Mouse (Mus musculus) MEL (cell line): ENCODE results near the gene Ppp2r2c. TPM values are rescaled to one million over a fixed set of nuclear protein-coding genes. Genes with fewer than 3 reads are reported as not detected.

Experiments
- DNase-seq: peaks from one replicate; pipeline ENCODE4 v3.0.0; 2011; ENCODE audit warnings: low read depth, low spot score
- H3K27ac ChIP-seq: 2 replicates; pipeline ENCODE4 v1.5.1; 2012; ENCODE audit warnings: low read depth, mild to moderate bottlenecking, control low read depth, low read length, moderate library complexity; ENCODE audit not compliant: control insufficient read depth
- H3K27me3 ChIP-seq, 2 experiments: fragments of 150-350 bp in 1 of 2; sonication (generic) in 1 of 2; 2 replicates each; pipeline ENCODE4 v1.6.1; 2012; ENCODE audit warnings: low read length in 2 of 2, mild to moderate bottlenecking in 2 of 2, improper control_type of control experiment in 1 of 2, moderate library complexity in 1 of 2; ENCODE audit not compliant: insufficient read depth in 2 of 2, control insufficient read depth in 1 of 2
- H3K36me3 ChIP-seq, 2 experiments: 2 replicates each; pipeline ENCODE4 v1.6.1; 2012 to 2014; ENCODE audit warnings: low read length in 2 of 2, improper control_type of control experiment in 1 of 2, inconsistent platforms in 1 of 2, mild to moderate bottlenecking in 1 of 2; ENCODE audit not compliant: insufficient read depth in 2 of 2, control insufficient read depth in 1 of 2
- H3K4me1 ChIP-seq, 2 experiments: fragments of 150-350 bp in 1 of 2; sonication (generic) in 1 of 2; 2 replicates each; pipeline ENCODE4 v1.6.1; 2012; ENCODE audit warnings: low read length in 2 of 2, improper control_type of control experiment in 1 of 2, mild to moderate bottlenecking in 1 of 2; ENCODE audit not compliant: insufficient read depth in 2 of 2, control insufficient read depth in 1 of 2
- H3K4me3 ChIP-seq, 2 experiments: fragments of 150-350 bp in 1 of 2; sonication (generic) in 1 of 2; 2 replicates each; pipeline ENCODE4 v1.5.1; 2012; ENCODE audit warnings: low read depth in 2 of 2, low read length in 2 of 2, mild to moderate bottlenecking in 2 of 2, moderate library complexity in 2 of 2, control low read depth in 1 of 2, improper control_type of control experiment in 1 of 2; ENCODE audit not compliant: control insufficient read depth in 1 of 2, insufficient read depth in 1 of 2
- H3K79me2 ChIP-seq: 2 replicates; pipeline ENCODE4 v1.6.1; 2012; ENCODE audit warnings: mild to moderate bottlenecking, low read length, moderate library complexity; ENCODE audit not compliant: control insufficient read depth, poor library complexity, insufficient read depth
- H3K9ac ChIP-seq: 2 replicates; pipeline ENCODE4 v1.6.1; 2012; ENCODE audit warnings: low read depth, mild to moderate bottlenecking, control low read depth, low read length, moderate library complexity; ENCODE audit not compliant: control insufficient read depth, poor library complexity, severe bottlenecking
- H3K9me3 ChIP-seq: fragments of 150-350 bp; sonication (generic); replicated peaks from 2 replicates; pipeline ENCODE4 v1.6.1; 2012; ENCODE audit warnings: mild to moderate bottlenecking, low read length, improper control_type of control experiment, moderate library complexity; ENCODE audit not compliant: insufficient read depth
- BHLHE40 ChIP-seq: IDR thresholded peaks from 2 replicates; pipeline ENCODE4 v1.6.1; 2012; ENCODE audit warnings: low read depth, mild to moderate bottlenecking, inconsistent platforms, low read length, improper control_type of control experiment, borderline replicate concordance
- CTCF ChIP-seq, 3 experiments: IDR thresholded peaks in 2 of 3; conservative IDR thresholded peaks in 1 of 3; 2 replicates each; pipeline ENCODE4 v1.5.1; 2011 to 2012; ENCODE audit warnings: low read length in 3 of 3, low read depth in 2 of 3, mild to moderate bottlenecking in 2 of 3, improper control_type of control experiment in 1 of 3, inconsistent platforms in 1 of 3, mixed read lengths in 1 of 3, moderate library complexity in 1 of 3; ENCODE audit not compliant: control insufficient read depth in 1 of 3, insufficient read depth in 1 of 3, poor library complexity in 1 of 3, severe bottlenecking in 1 of 3
- ELF1 ChIP-seq: IDR thresholded peaks from 2 replicates; pipeline ENCODE4 v1.6.1; 2014; ENCODE audit warnings: low read depth, mild to moderate bottlenecking, inconsistent platforms, low read length, improper control_type of control experiment, moderate library complexity
- ETS1 ChIP-seq: IDR thresholded peaks from 2 replicates; pipeline ENCODE4 v1.6.1; 2012; ENCODE audit warnings: low read depth, mild to moderate bottlenecking, inconsistent platforms, low read length, improper control_type of control experiment, moderate library complexity
- GABPA ChIP-seq: IDR thresholded peaks from 2 replicates; pipeline ENCODE4 v1.6.1; 2012; ENCODE audit warnings: low read depth, mild to moderate bottlenecking, inconsistent platforms, low read length, improper control_type of control experiment, moderate library complexity
- HCFC1 ChIP-seq: IDR thresholded peaks from 2 replicates; pipeline ENCODE4 v1.6.1; 2012; ENCODE audit warnings: low read depth, mild to moderate bottlenecking, inconsistent platforms, low read length, improper control_type of control experiment, moderate library complexity
- KAT2A ChIP-seq: conservative IDR thresholded peaks from 2 replicates; pipeline ENCODE4 v1.6.1; 2012; ENCODE audit warnings: low read depth, low read length, improper control_type of control experiment, inconsistent platforms
- MAFK ChIP-seq: IDR thresholded peaks from 2 replicates; pipeline ENCODE4 v1.6.1; 2011; ENCODE audit warnings: low read depth, mild to moderate bottlenecking, low read length, improper control_type of control experiment, borderline replicate concordance
- MEF2A ChIP-seq: IDR thresholded peaks from 2 replicates; pipeline ENCODE4 v1.6.1; 2014; ENCODE audit warnings: low read depth, mild to moderate bottlenecking, inconsistent platforms, low read length, improper control_type of control experiment; ENCODE audit not compliant: poor library complexity, insufficient replicate concordance, severe bottlenecking; ENCODE audit errors: extremely low read depth
- MYB ChIP-seq: IDR thresholded peaks from 2 replicates; pipeline ENCODE4 v1.6.1; 2011; ENCODE audit warnings: mild to moderate bottlenecking, low read depth, low read length, improper control_type of control experiment
- MYC ChIP-seq: IDR thresholded peaks from 2 replicates; pipeline ENCODE4 v1.6.1; 2011; ENCODE audit warnings: low read depth, mild to moderate bottlenecking, low read length, improper control_type of control experiment, moderate library complexity
- NRF1 ChIP-seq: IDR thresholded peaks from 2 replicates; pipeline ENCODE4 v1.6.1; 2014; ENCODE audit warnings: low read depth, mild to moderate bottlenecking, inconsistent platforms, low read length, improper control_type of control experiment, moderate library complexity; ENCODE audit not compliant: poor library complexity, insufficient read depth, severe bottlenecking
- POLR2AphosphoS2 ChIP-seq: IDR thresholded peaks from 2 replicates; pipeline ENCODE4 v1.6.1; 2011; ENCODE audit warnings: low read length, improper control_type of control experiment
- POLR2AphosphoS5 ChIP-seq: IDR thresholded peaks from 2 replicates; pipeline ENCODE4 v1.6.1; 2012; ENCODE audit warnings: low read depth, borderline replicate concordance, mild to moderate bottlenecking, inconsistent platforms, low read length, moderate library complexity, mixed read lengths
- TCF12 ChIP-seq: IDR thresholded peaks from 2 replicates; pipeline ENCODE4 v1.6.1; 2014; ENCODE audit warnings: low read depth, mild to moderate bottlenecking, inconsistent platforms, low read length, improper control_type of control experiment, moderate library complexity
- UBTF ChIP-seq: IDR thresholded peaks from 2 replicates; pipeline ENCODE4 v1.6.1; 2012; ENCODE audit warnings: low read depth, mild to moderate bottlenecking, inconsistent platforms, low read length, improper control_type of control experiment, moderate library complexity, borderline replicate concordance; ENCODE audit not compliant: insufficient read depth
- ZKSCAN1 ChIP-seq: IDR thresholded peaks from 2 replicates; pipeline ENCODE4 v1.6.1; 2012; ENCODE audit warnings: low read depth, mild to moderate bottlenecking, inconsistent platforms, low read length, improper control_type of control experiment, moderate library complexity
- ZMIZ1 ChIP-seq: IDR thresholded peaks from 2 replicates; pipeline ENCODE4 v1.6.1; 2012; ENCODE audit warnings: low read depth, mild to moderate bottlenecking, inconsistent platforms, low read length, improper control_type of control experiment, moderate library complexity
- polyA plus RNA-seq, 2 experiments: library from polyadenylated mRNA; stranded (reverse) in 1 of 2; unstranded in 1 of 2; fragments of >175 nt in 1 of 2; fragments of >200 nt in 1 of 2; gene quantifications; 2 replicates each; pipeline versions ENCODE4 v1.2.1 to v1.2.4; 2012; ENCODE audit warnings: low replicate concordance in 2 of 2, low read depth in 1 of 2; ENCODE audit not compliant: insufficient read length in 2 of 2, insufficient read depth in 1 of 2, missing spikeins in 1 of 2
- total RNA-seq: library from RNA; depleted of rRNA; stranded (reverse); fragments of 300-350 nt; gene quantifications from 2 replicates; pipeline ENCODE4 v1.2.3, GENCODE M21; 2012

The Ppp2r2c gene
- total and polyA plus RNA-seq, 3 experiments: not detected

GRCm38 (mm10) chr5:36988124-36988780 is 119.9 kb downstream of the Ppp2r2c start:
- no peaks in the 10 kb centered on the region for H3K36me3 ChIP-seq
- H3K27ac ChIP-seq: no peak overlapping the region
- H3K9me3 ChIP-seq: no peaks in the 10 kb centered on the region; the same call in 1 of the 2 replicates
- H3K9ac ChIP-seq: no peak overlapping the region
- H3K27me3 ChIP-seq: no peaks in the 10 kb centered on the region
- no peaks in the 10 kb centered on the region for H3K4me1 ChIP-seq
- no peak for TF ChIP-seq MYC
- TF ChIP-seq NRF1: no peak
- no peak for TF ChIP-seq GABPA
- no peak for TF ChIP-seq ETS1
- no peak for TF ChIP-seq MAFK
- TF ChIP-seq POLR2AphosphoS2: no peak
- TF ChIP-seq BHLHE40: no peak
- no peak for TF ChIP-seq KAT2A
- no peak for TF ChIP-seq TCF12
- TF ChIP-seq MYB: no peak
- TF ChIP-seq ZMIZ1: no peak
- TF ChIP-seq ELF1: no peak
- no peak for TF ChIP-seq MEF2A
- no peak for TF ChIP-seq POLR2AphosphoS5
- no peaks in the 10 kb centered on the region for H3K79me2 ChIP-seq
- no peak overlapping the region for H3K4me3 ChIP-seq
- DNase-seq: no peak

GRCm38 (mm10) chr5:36988781-36989624 is 120.7 kb downstream of the Ppp2r2c start, which contains the start of gene Wfs1:
Wfs1 (minus strand) TSS chr5:36989205.
- DNase-seq: no peak
- no peaks in the 10 kb centered on the region for H3K27me3 ChIP-seq
- TF ChIP-seq UBTF: no peak
- TF ChIP-seq POLR2AphosphoS2: no peak
- no peak for TF ChIP-seq MYB
- no peak for TF ChIP-seq TCF12
- no peak for TF ChIP-seq BHLHE40
- TF ChIP-seq CTCF (IDR thresholded peaks at IDR 0.05 in 2 of 3, conservative IDR thresholded peaks at IDR 0.05 in 1 of 3; ENCODE audit: control insufficient read depth in 1 of 3, insufficient read depth in 1 of 3, low read depth in 2 of 3, low read length in 3 of 3, poor library complexity in 1 of 3, severe bottlenecking in 1 of 3): no peak
- no peak for TF ChIP-seq ZKSCAN1
- no peak for TF ChIP-seq HCFC1
- H3K4me1 ChIP-seq: no peaks in the 10 kb centered on the region
- H3K4me3 ChIP-seq: no peak within 1 kb of the TSS
- H3K79me2 ChIP-seq: no peaks in the 10 kb centered on the region
- no peak within 1 kb of the TSS for H3K27ac ChIP-seq
- H3K9me3 ChIP-seq: no peaks in the 10 kb centered on the region; the same call in 1 of the 2 replicates
- H3K36me3 ChIP-seq: no peaks in the 10 kb centered on the region
- H3K9ac ChIP-seq: no peak within 1 kb of the TSS
